Mouse (Mus musculus) hindbrain, embryonic 12.5 days (tissue): ENCODE measurements around the gene Pitpnc1. TPM values are rescaled to one million over a fixed set of nuclear protein-coding genes. Genes with fewer than 3 reads are reported as not detected.

ENCODE experiments used
- ATAC-seq: fragments of 200-750 bp; cut with Nextera tagmentation; 2 replicates; pipeline ENCODE4 v1.8.0; 2017; ENCODE audit warnings: moderate TSS enrichment; ENCODE audit not compliant: low FRiP score
- H3K27ac ChIP-seq: fragments of 300-500 bp; sonication (generic); 2 replicates; pipeline ENCODE4 v1.5.1; 2016; ENCODE audit warnings: mild to moderate bottlenecking
- H3K27me3 ChIP-seq: fragments of 300-500 bp; sonication (generic); 2 replicates; pipeline ENCODE4 v1.6.1; 2016; ENCODE audit warnings: mild to moderate bottlenecking
- H3K36me3 ChIP-seq: fragments of 300-500 bp; sonication (generic); 2 replicates; pipeline ENCODE4 v1.6.1; 2016; ENCODE audit warnings: mild to moderate bottlenecking
- H3K4me1 ChIP-seq: fragments of 300-500 bp; sonication (generic); 2 replicates; pipeline ENCODE4 v1.6.1; 2016
- H3K4me2 ChIP-seq: fragments of 300-500 bp; sonication (generic); replicated peaks from 2 replicates; pipeline ENCODE4 v1.6.1; 2016; ENCODE audit warnings: mild to moderate bottlenecking
- H3K4me3 ChIP-seq: fragments of 300-500 bp; sonication (generic); 2 replicates; pipeline ENCODE4 v1.5.1; 2016; ENCODE audit warnings: mild to moderate bottlenecking
- H3K9ac ChIP-seq: fragments of 300-500 bp; sonication (generic); 2 replicates; pipeline ENCODE4 v1.6.1; 2016; ENCODE audit warnings: mild to moderate bottlenecking, moderate library complexity
- H3K9me3 ChIP-seq: fragments of 300-500 bp; sonication (generic); replicated peaks from 2 replicates; pipeline ENCODE4 v1.6.1; 2016; ENCODE audit warnings: mild to moderate bottlenecking
- WGBS: fragments of 180-500 bp; shearing (Covaris S2); methylation state at CpG from one replicate; pipeline ENCODE4 v1.1.7; 2016; 5-methylcytosine and 5-hydroxymethylcytosine counted together
- polyA plus RNA-seq: library from polyadenylated mRNA; unstranded; fragments of >200 nt; fragmentation: Nextera tagmentation; extraction: Ambion mirVana; gene quantifications from 2 replicates; pipeline ENCODE4 v1.2.1, GENCODE M21; 2016

Gene Pitpnc1
- polyA plus RNA-seq, 1 experiment from 2014 or later: 36.5 TPM

GRCm38 (mm10) chr11:107479053-107479861 is 8.8 kb upstream of the Pitpnc1 start, which contains the start of gene Psmd12:
TSS of gene Psmd12 (plus strand) at chr11:107479484.
- Histone ChIP-seq H3K9ac (peak within 1 kb of the TSS; percentile 94), H3K27me3 (no peaks in the 10 kb centered on the region), H3K36me3 (no peaks in the 10 kb centered on the region), H3K9me3 (no peaks in the 10 kb centered on the region), H3K27ac (peak within 1 kb of the TSS; percentile 78), H3K4me1 (peaks cover 15% of the 10 kb centered on the region), H3K4me2 (peak within 1 kb of the TSS; percentile 94), H3K4me3 (peak within 1 kb of the TSS; percentile 91)
- WGBS: under 1% methylated on average over 51 of the region's 51 CpGs
- peak; percentile 97 for ATAC-seq

- Histone ChIP-seq H3K9ac (no peak overlapping the region), H3K4me3 (no peak overlapping the region), H3K27me3 (no peaks in the 10 kb centered on the region), H3K4me2 (no peak overlapping the region), H3K27ac (no peak overlapping the region), H3K36me3 (no peaks in the 10 kb centered on the region), H3K9me3 (no peaks in the 10 kb centered on the region), H3K4me1 (peaks cover 13% of the 10 kb centered on the region)
- no peak for ATAC-seq
- 24% methylated on average over 8 of the region's 8 CpGs for WGBS
Measured at GRCm38 (mm10) chr11:107473137-107473820, 2.8 kb upstream of the Pitpnc1 start.

GRCm38 (mm10) chr11:107472304-107472703 is 1.8 kb upstream of the Pitpnc1 start:
- no peak overlapping the region for H3K4me3 ChIP-seq
- no peaks in the 10 kb centered on the region for H3K36me3 ChIP-seq
- no peak overlapping the region for H3K27ac ChIP-seq
- H3K9me3 ChIP-seq: no peaks in the 10 kb centered on the region
- H3K4me1 ChIP-seq: peaks cover 19% of the 10 kb centered on the region
- WGBS: 92% methylated on average over 3 of the region's 3 CpGs
- no peak overlapping the region for H3K4me2 ChIP-seq
- no peak overlapping the region for H3K9ac ChIP-seq
- no peaks in the 10 kb centered on the region for H3K27me3 ChIP-seq
- ATAC-seq: no peak

- Histone ChIP-seq H3K4me2 (peak overlapping the region; percentile 86), H3K9ac (peak overlapping the region; percentile 82), H3K9me3 (no peaks in the 10 kb centered on the region), H3K27ac (peak overlapping the region; percentile 93), H3K4me1 (peaks cover 21% of the 10 kb centered on the region), H3K36me3 (no peaks in the 10 kb centered on the region), H3K27me3 (no peaks in the 10 kb centered on the region), H3K4me3 (peak overlapping the region; percentile 66)
- WGBS: 11% methylated on average over 11 of the region's 11 CpGs
- ATAC-seq: no peak
Measured at GRCm38 (mm10) chr11:107471071-107471720, 697 bp upstream of the Pitpnc1 start.

- under 1% methylated on average over 56 of the region's 59 CpGs for WGBS
- ATAC-seq: peak; percentile 56
- H3K4me2 ChIP-seq: peak overlapping the region; percentile 86
- H3K4me1 ChIP-seq: peaks cover 21% of the 10 kb centered on the region
- H3K27ac ChIP-seq: peak overlapping the region; percentile 93
- H3K27me3 ChIP-seq: no peaks in the 10 kb centered on the region
- H3K4me3 ChIP-seq: peak overlapping the region; percentile 66
- H3K36me3 ChIP-seq: no peaks in the 10 kb centered on the region
- no peaks in the 10 kb centered on the region for H3K9me3 ChIP-seq
- H3K9ac ChIP-seq: peak overlapping the region; percentile 82
Measured at GRCm38 (mm10) chr11:107469523-107470371, 752 bp downstream of the Pitpnc1 start.

GRCm38 (mm10) chr11:107469031-107469522 is 1.4 kb downstream of the Pitpnc1 start:
- under 1% methylated on average over 38 of the region's 38 CpGs for WGBS

DNA sequence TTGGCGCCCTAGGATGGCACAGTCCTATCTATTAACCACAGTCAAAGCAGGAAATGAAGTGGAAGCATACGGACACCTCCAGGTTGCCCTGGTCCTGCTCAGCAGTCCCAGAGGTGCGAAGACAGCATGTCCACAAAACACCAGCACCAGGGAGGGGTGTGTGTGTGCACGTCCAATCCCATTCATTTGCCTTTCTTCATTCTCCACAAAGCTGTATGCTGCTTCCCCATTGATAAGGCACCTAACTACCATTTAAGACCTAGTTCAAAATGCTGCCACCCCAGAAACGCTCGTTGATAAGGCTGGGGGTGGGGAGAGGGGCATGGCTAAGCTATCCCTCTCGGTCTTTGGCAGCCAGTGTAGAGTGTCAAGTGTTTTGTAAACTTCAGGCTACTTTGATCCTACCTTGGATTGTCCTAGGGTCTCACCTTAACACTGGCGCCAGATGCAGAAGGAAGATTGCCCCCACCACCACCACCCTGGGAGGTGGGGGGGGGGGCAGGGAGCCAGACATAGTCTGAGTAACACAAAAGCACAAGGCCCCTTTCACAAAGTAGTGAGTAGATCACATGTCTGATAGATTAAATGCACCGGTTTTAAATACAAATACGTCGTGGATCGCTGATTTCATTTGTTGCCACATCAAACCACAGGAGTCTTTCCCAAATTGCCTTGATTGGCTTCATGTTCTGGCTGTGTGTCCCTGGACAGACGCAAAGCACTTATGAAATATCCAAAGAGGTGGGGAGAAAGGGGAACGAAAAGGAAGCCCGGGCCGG is 2.1 kb downstream of the Pitpnc1 start:
- ATAC-seq: no peak

More at GRCm38 (mm10) chr11:107469031-107469522, 1.4 kb downstream of the Pitpnc1 start:
- H3K27me3 ChIP-seq: no peaks in the 10 kb centered on the region
- no peaks in the 10 kb centered on the region for H3K36me3 ChIP-seq
- peak overlapping the region; percentile 93 for H3K27ac ChIP-seq
- H3K9ac ChIP-seq: peak overlapping the region; percentile 82
- H3K4me1 ChIP-seq: peaks cover 24% of the 10 kb centered on the region
- H3K9me3 ChIP-seq: no peaks in the 10 kb centered on the region
- H3K4me3 ChIP-seq: peak overlapping the region; percentile 66
- ATAC-seq: peak; percentile 86
- H3K4me2 ChIP-seq: peak overlapping the region; percentile 86

GRCm38 (mm10) chr11:107466611-107467391 is 3.7 kb downstream of the Pitpnc1 start:
- no peak overlapping the region for H3K4me2 ChIP-seq
- no peak overlapping the region for H3K27ac ChIP-seq
- 76% methylated on average over 6 of the region's 6 CpGs for WGBS
- no peak overlapping the region for H3K4me3 ChIP-seq
- H3K9ac ChIP-seq: no peak overlapping the region
- peaks cover 22% of the 10 kb centered on the region for H3K4me1 ChIP-seq
- no peaks in the 10 kb centered on the region for H3K36me3 ChIP-seq
- no peaks in the 10 kb centered on the region for H3K9me3 ChIP-seq
- no peak for ATAC-seq
- no peaks in the 10 kb centered on the region for H3K27me3 ChIP-seq

More for the DNA sequence above, 2.1 kb downstream of the Pitpnc1 start:
- Histone ChIP-seq H3K4me2 (peak overlapping the region; percentile 86), H3K9ac (peak overlapping the region; percentile 82), H3K27ac (peak overlapping the region; percentile 93), H3K4me1 (peaks cover 25% of the 10 kb centered on the region), H3K4me3 (peak overlapping the region; percentile 66), H3K9me3 (no peaks in the 10 kb centered on the region), H3K36me3 (no peaks in the 10 kb centered on the region), H3K27me3 (no peaks in the 10 kb centered on the region)
- 20% methylated on average over 16 of the region's 16 CpGs for WGBS

- Histone ChIP-seq H3K4me2 (no peak overlapping the region), H3K27me3 (no peaks in the 10 kb centered on the region), H3K36me3 (no peaks in the 10 kb centered on the region), H3K4me3 (no peak overlapping the region), H3K9me3 (no peaks in the 10 kb centered on the region), H3K9ac (no peak overlapping the region), H3K27ac (no peak overlapping the region), H3K4me1 (peaks cover 19% of the 10 kb centered on the region)
- 78% methylated on average over 1 of the region's 1 CpGs for WGBS
- ATAC-seq: no peak
Measured at GRCm38 (mm10) chr11:107465969-107466368, 4.5 kb downstream of the Pitpnc1 start.

DNA sequence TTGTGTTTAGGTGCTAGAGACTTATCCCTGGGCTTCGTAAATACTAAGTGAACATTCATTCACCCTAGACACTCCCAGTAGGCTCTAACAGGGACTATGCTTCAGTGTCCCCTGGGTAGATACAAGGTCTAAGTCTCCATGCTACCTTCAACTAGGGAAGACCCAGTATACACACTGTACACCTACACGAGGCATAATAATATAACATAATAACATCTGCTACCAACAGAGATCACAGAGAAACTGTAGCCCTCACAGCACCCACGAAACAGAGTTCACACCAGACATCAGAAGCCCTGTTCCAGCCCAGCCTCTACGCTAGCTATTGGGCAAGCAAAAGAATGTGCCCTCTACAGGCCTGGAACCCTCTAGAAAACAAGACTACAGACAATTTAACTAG is 5.5 kb downstream of the Pitpnc1 start:
- no peaks in the 10 kb centered on the region for H3K36me3 ChIP-seq
- H3K27ac ChIP-seq: no peak overlapping the region
- H3K27me3 ChIP-seq: no peaks in the 10 kb centered on the region
- H3K9ac ChIP-seq: no peak overlapping the region
- peaks cover 17% of the 10 kb centered on the region for H3K4me1 ChIP-seq
- no peak overlapping the region for H3K4me2 ChIP-seq
- no peak for ATAC-seq
- 92% methylated on average over 4 of the region's 4 CpGs for WGBS
- H3K9me3 ChIP-seq: no peaks in the 10 kb centered on the region
- H3K4me3 ChIP-seq: no peak overlapping the region
